Mouse (Mus musculus): ENCODE data around the gene Ndufs2. TPM values are rescaled to one million over a fixed set of nuclear protein-coding genes. Genes with fewer than 3 reads are reported as not detected.

The Ndufs2 gene
- total RNA-seq, 2 experiments from 2014 or later, result 183 to 186 TPM

GRCm38 (mm10) chr1:171279012-171279705 is 28.0 kb upstream of the Ndufs2 start:
- intact Hi-C loops (cut with DNase I), result no loop called here
- DNase-seq, result no peak

GRCm38 (mm10) chr1:171278436-171278835 is 27.2 kb upstream of the Ndufs2 start:
- intact Hi-C loops (cut with DNase I), result no loop called here
- no peak for DNase-seq

GRCm38 (mm10) chr1:171277736-171278135 is 26.5 kb upstream of the Ndufs2 start:
- no peak for DNase-seq
- intact Hi-C loops (cut with DNase I), result no loop called here

- intact Hi-C loops (cut with DNase I), result no loop called here
- no peak for DNase-seq
Measured at GRCm38 (mm10) chr1:171276110-171276748, 25.0 kb upstream of the Ndufs2 start.

GRCm38 (mm10) chr1:171275144-171275734 is 24.1 kb upstream of the Ndufs2 start:
- intact Hi-C loops (cut with DNase I), result no loop called here
- DNase-seq, result no peak

GRCm38 (mm10) chr1:171274171-171274570 is 23.0 kb upstream of the Ndufs2 start:
- no peak for DNase-seq

GRCm38 (mm10) chr1:171272086-171272485 is 20.9 kb upstream of the Ndufs2 start:
- DNase-seq, result no peak
- intact Hi-C loops (cut with DNase I), result no loop called here

More at GRCm38 (mm10) chr1:171274171-171274570, 23.0 kb upstream of the Ndufs2 start:
- intact Hi-C loops (cut with DNase I), result no loop called here

- DNase-seq, result no peak
- intact Hi-C loops (cut with DNase I), result no loop called here
Measured at GRCm38 (mm10) chr1:171271622-171272021, 20.4 kb upstream of the Ndufs2 start.

- intact Hi-C loops (cut with DNase I), result no loop called here
- no peak for DNase-seq
Measured at GRCm38 (mm10) chr1:171271196-171271595, 20.0 kb upstream of the Ndufs2 start.

GRCm38 (mm10) chr1:171270573-171270900 is 19.3 kb upstream of the Ndufs2 start:
- no peak for DNase-seq
- intact Hi-C loops (cut with DNase I), result no loop called here

GRCm38 (mm10) chr1:171269848-171270572 is 18.8 kb upstream of the Ndufs2 start, which contains the start of gene B4galt3:
B4galt3 (plus strand) TSS chr1:171270328.
- intact Hi-C loops (cut with DNase I), result no loop called here
- DNase-seq, result peak; percentile 95

GRCm38 (mm10) chr1:171268341-171268740 is 17.2 kb upstream of the Ndufs2 start:
- intact Hi-C loops (cut with DNase I), result no loop called here
- no peak for DNase-seq

GRCm38 (mm10) chr1:171265971-171266744 is 15.0 kb upstream of the Ndufs2 start:
- intact Hi-C loops (cut with DNase I), result no loop called here

GRCm38 (mm10) chr1:171263666-171264461 is 12.7 kb upstream of the Ndufs2 start:
- intact Hi-C loops (cut with DNase I), result no loop called here
- DNase-seq, result no peak

More at GRCm38 (mm10) chr1:171265971-171266744, 15.0 kb upstream of the Ndufs2 start:
- no peak for DNase-seq

GRCm38 (mm10) chr1:171263185-171263611 is 12.0 kb upstream of the Ndufs2 start:
- DNase-seq, result peak; percentile 66
- intact Hi-C loops (cut with DNase I), result no loop called here

GRCm38 (mm10) chr1:171262594-171263130 is 11.5 kb upstream of the Ndufs2 start:
- peak; percentile 73 for DNase-seq
- intact Hi-C loops (cut with DNase I), result no loop called here

GRCm38 (mm10) chr1:171260316-171260715 is 9.1 kb upstream of the Ndufs2 start:
- DNase-seq, result no peak
- intact Hi-C loops (cut with DNase I), result no loop called here

GRCm38 (mm10) chr1:171258921-171259320 is 7.7 kb upstream of the Ndufs2 start:
- intact Hi-C loops (cut with DNase I), result no loop called here
- DNase-seq, result no peak

- DNase-seq, result no peak
- intact Hi-C loops (cut with DNase I), result loop anchor here (2.0 kb wide), 1 partner anchor 29 kb away; no protein-coding TSS in a partner anchor
Measured at GRCm38 (mm10) chr1:171257781-171258180, 6.6 kb upstream of the Ndufs2 start.

All from left cerebral cortex, postnatal 4 days (tissue).